Mouse (Mus musculus): ENCODE results near the gene Ptprf.

- no peak for TF ChIP-seq CTCF (IDR thresholded peaks at IDR 0.05; ENCODE audit: extremely low read depth, insufficient read depth, low read length)
- TF ChIP-seq POLR2A (IDR thresholded peaks at IDR 0.05; ENCODE audit: extremely low read depth, insufficient read depth, low read length) = no peak
These were observed 29.9 kb downstream of the Ptprf start for GRCm38 (mm10) chr4:118261291-118261690.

All from cortical plate, adult 2 months (tissue).